Mouse (Mus musculus) B cell, adult (primary cell): ENCODE data around the gene Dpyd. TPM values are rescaled to one million over a fixed set of nuclear protein-coding genes. Genes with fewer than 3 reads are reported as not detected.

ENCODE experiments used
- total RNA-seq: library from RNA; stranded (reverse); gene quantifications from 4 replicates; pipeline ENCODE4 v1.2.4, GENCODE M21; 2023; ENCODE audit not compliant: inconsistent age

Gene Dpyd
- total RNA-seq, result not detected in 4 replicates

DNA sequence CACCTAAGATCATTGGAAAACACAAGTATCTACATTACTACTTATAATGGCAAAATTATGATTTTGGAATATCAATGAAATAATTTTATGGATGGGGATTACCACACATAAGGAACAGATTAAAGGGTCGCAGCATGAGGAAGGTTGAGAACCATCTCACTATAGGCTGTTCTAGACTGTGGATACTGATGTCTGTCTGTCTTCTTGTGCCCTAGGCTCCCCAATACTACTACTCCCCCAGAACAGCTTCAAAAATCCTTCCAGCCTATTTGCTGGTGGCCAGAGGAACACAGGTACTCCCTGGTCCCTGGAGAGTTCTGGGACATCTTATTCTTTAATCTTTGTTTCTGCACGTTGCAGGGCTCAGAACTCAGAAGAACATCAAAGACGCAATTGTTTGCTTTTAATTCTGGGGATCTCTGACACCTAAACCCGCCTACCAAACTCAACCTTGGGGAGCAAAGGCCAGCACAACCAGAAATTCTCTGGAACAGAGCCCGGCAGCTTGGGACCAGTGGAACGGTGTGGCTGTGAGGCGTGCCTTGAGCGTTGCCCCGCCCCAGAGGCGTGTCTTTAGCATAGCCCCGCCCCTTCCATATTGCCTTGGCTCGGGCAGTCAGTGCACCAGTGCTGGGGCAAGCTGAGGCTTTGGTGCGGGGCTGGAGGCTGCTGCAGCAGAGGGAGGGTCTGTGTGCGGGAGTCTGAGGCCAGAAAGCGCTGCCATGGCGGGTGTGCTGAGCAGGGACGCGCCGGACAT lies at the start of gene Dpyd:
Gene Dpyd, plus strand, starts transcription at position 576 of the 757 bp plus-strand sequence.

